Mouse (Mus musculus) testis, postnatal 10 days (tissue): Measurements from ENCODE around the gene Gm45717.
A peak's percentile ranks its signal among the peaks of the same experiment; 100 is the strongest.

ENCODE experiments used
- DNase-seq: peaks from one replicate; pipeline ENCODE4 v3.0.0; 2021; ENCODE audit warnings: low spot score

Gm45717 gene

GRCm38 (mm10) chr7:140905642-140906081, 50.1 kb downstream of the Gm45717 start:
- no peak for DNase-seq

GRCm38 (mm10) chr7:140903212-140903611, 52.5 kb downstream of the Gm45717 start:
- peak; percentile 92 for DNase-seq

- no peak for DNase-seq
Measured at GRCm38 (mm10) chr7:140902036-140902875, 53.5 kb downstream of the Gm45717 start.

GRCm38 (mm10) chr7:140900220-140900619, 55.5 kb downstream of the Gm45717 start, which contains the start of gene Cox8b:
Gene Cox8b, minus strand, starts transcription at chr7:140900446.
- no peak for DNase-seq
